In genomic region chr11:93440466-93440865, GRCm38 (mm10) we compare ENCODE assay signal across 19 mouse cellular contexts.
"Had no signal": no experiment of that assay in that cellular context is flagged by ENCODE, and none has a peak within 500 bp of the region (broad histone marks: within the 10 kb centered on the region; RNA-seq: fewer than 3 reads in every experiment).

No protein-coding gene starts in this region.

- H3K4me3 ChIP-seq: midbrain, embryonic 10.5 days; midbrain, embryonic 12.5 days; myocyte; neural tube, embryonic 13.5 days; neural tube, embryonic 15.5 days had no signal

- H3K4me2 ChIP-seq: midbrain, embryonic 12.5 days; neural tube, embryonic 13.5 days; neural tube, embryonic 15.5 days had no signal

- H3K27me3 ChIP-seq: midbrain, embryonic 12.5 days; neural tube, embryonic 13.5 days; neural tube, embryonic 15.5 days had no signal

- H3K27ac ChIP-seq: midbrain, embryonic 10.5 days; midbrain, embryonic 12.5 days; neural tube, embryonic 13.5 days; neural tube, embryonic 15.5 days had no signal

- H3K9ac ChIP-seq: midbrain, embryonic 12.5 days; neural tube, embryonic 13.5 days; neural tube, embryonic 15.5 days had no signal

- H3K36me3 ChIP-seq: midbrain, embryonic 10.5 days; midbrain, embryonic 12.5 days; neural tube, embryonic 13.5 days; neural tube, embryonic 15.5 days had no signal

- H3K9me3 ChIP-seq: midbrain, embryonic 10.5 days; midbrain, embryonic 12.5 days; neural tube, embryonic 13.5 days; neural tube, embryonic 15.5 days had no signal

- H3K4me1 ChIP-seq: midbrain, embryonic 12.5 days; neural tube, embryonic 13.5 days; neural tube, embryonic 15.5 days had no signal

- DNase-seq: lung, adult 18-20 months; lung, postnatal 14 days; lung, postnatal 4 days; midbrain, embryonic 14.5 days; retina, postnatal 1 day; right cerebral cortex, adult 18-20 months; right cerebral cortex, postnatal 25 days; right cerebral cortex, postnatal 4 days; spleen, adult 18-20 months; thymus, adult 18-20 months; thymus, postnatal 14 days; thymus, postnatal 36 days had no signal

- ATAC-seq: lung, postnatal 0 days; midbrain, embryonic 16.5 days had no signal
